Mouse (Mus musculus): ENCODE data around the gene Slc6a16. TPM values are rescaled to one million over a fixed set of nuclear protein-coding genes. Genes with fewer than 3 reads are reported as not detected.
A peak's percentile ranks its signal among the peaks of the same experiment; 100 is the strongest.

The Slc6a16 gene
- polyA plus RNA-seq, 1 experiment from 2014 or later: not detected

GRCm38 (mm10) chr7:45264348-45264747 lies 23.5 kb downstream of the Slc6a16 start:
- Histone ChIP-seq H3K4me2 (ENCODE audit: low read depth, low read length) (no peak overlapping the region), H3K4me3 (ENCODE audit: low read depth, low read length) (no peak overlapping the region), H3K9me3 (replicated peaks; ENCODE audit: control insufficient read depth, low read length) (no peaks in the 10 kb centered on the region), H3K9ac (replicated peaks; ENCODE audit: low read length) (no peak overlapping the region), H3K27ac (replicated peaks; ENCODE audit: low read depth, low read length) (no peak overlapping the region), H3K36me3 (replicated peaks; ENCODE audit: control insufficient read depth, insufficient read depth, low read depth, low read length) (no peaks in the 10 kb centered on the region), H3K4me1 (ENCODE audit: control insufficient read depth, insufficient read depth, low read length) (no peaks in the 10 kb centered on the region), H3K27me3 (ENCODE audit: control insufficient read depth, insufficient read depth, low read length) (no peaks in the 10 kb centered on the region)
- WGBS: 69% methylated on average over 3 of the region's 3 CpGs
- ATAC-seq (replicated peaks; ENCODE audit: insufficient number of reproducible peaks, low FRiP score, low TSS enrichment, low read depth): no peak
- DNase-seq (ENCODE audit: low spot score): no peak

GRCm38 (mm10) chr7:45265518-45265917 lies 24.6 kb downstream of the Slc6a16 start:
- no peaks in the 10 kb centered on the region for H3K4me1 ChIP-seq (ENCODE audit: control insufficient read depth, insufficient read depth, low read length)
- H3K27ac ChIP-seq (replicated peaks; ENCODE audit: low read depth, low read length): no peak overlapping the region
- 84% methylated on average over 1 of the region's 1 CpGs for WGBS
- no peaks in the 10 kb centered on the region for H3K27me3 ChIP-seq (ENCODE audit: control insufficient read depth, insufficient read depth, low read length)
- DNase-seq (ENCODE audit: low spot score) (no peak), ATAC-seq (replicated peaks; ENCODE audit: insufficient number of reproducible peaks, low FRiP score, low TSS enrichment, low read depth) (no peak)
- no peak overlapping the region for H3K4me3 ChIP-seq (ENCODE audit: low read depth, low read length)
- no peak overlapping the region for H3K9ac ChIP-seq (replicated peaks; ENCODE audit: low read length)
- H3K9me3 ChIP-seq (replicated peaks; ENCODE audit: control insufficient read depth, low read length): no peaks in the 10 kb centered on the region
- no peak overlapping the region for H3K4me2 ChIP-seq (ENCODE audit: low read depth, low read length)
- no peaks in the 10 kb centered on the region for H3K36me3 ChIP-seq (replicated peaks; ENCODE audit: control insufficient read depth, insufficient read depth, low read depth, low read length)

- Histone ChIP-seq H3K4me3 (ENCODE audit: low read depth, low read length) (no peak overlapping the region), H3K9ac (replicated peaks; ENCODE audit: low read length) (no peak overlapping the region), H3K27ac (replicated peaks; ENCODE audit: low read depth, low read length) (no peak overlapping the region), H3K9me3 (replicated peaks; ENCODE audit: control insufficient read depth, low read length) (no peaks in the 10 kb centered on the region), H3K4me1 (ENCODE audit: control insufficient read depth, insufficient read depth, low read length) (no peaks in the 10 kb centered on the region), H3K36me3 (replicated peaks; ENCODE audit: control insufficient read depth, insufficient read depth, low read depth, low read length) (no peaks in the 10 kb centered on the region), H3K4me2 (ENCODE audit: low read depth, low read length) (no peak overlapping the region), H3K27me3 (ENCODE audit: control insufficient read depth, insufficient read depth, low read length) (0 out of 2 replicates have a peak, but pooled peaks cover 4% of the 10 kb centered on the region)
- 72% methylated on average over 10 of the region's 10 CpGs for WGBS
- no peak for DNase-seq (ENCODE audit: low spot score)
- ATAC-seq (replicated peaks; ENCODE audit: insufficient number of reproducible peaks, low FRiP score, low TSS enrichment, low read depth): no peak
Measured at GRCm38 (mm10) chr7:45272786-45273412, 32.0 kb downstream of the Slc6a16 start.

GRCm38 (mm10) chr7:45273672-45274071 lies 32.8 kb downstream of the Slc6a16 start:
- no peak overlapping the region for H3K9ac ChIP-seq (replicated peaks; ENCODE audit: low read length)
- no peak for DNase-seq (ENCODE audit: low spot score)
- no peak overlapping the region for H3K4me2 ChIP-seq (ENCODE audit: low read depth, low read length)
- 89% methylated on average over 8 of the region's 8 CpGs for WGBS
- no peaks in the 10 kb centered on the region for H3K36me3 ChIP-seq (replicated peaks; ENCODE audit: control insufficient read depth, insufficient read depth, low read depth, low read length)
- H3K27me3 ChIP-seq (ENCODE audit: control insufficient read depth, insufficient read depth, low read length): 0 out of 2 replicates have a peak, but pooled peaks cover 4% of the 10 kb centered on the region
- H3K4me3 ChIP-seq (ENCODE audit: low read depth, low read length): no peak overlapping the region
- no peaks in the 10 kb centered on the region for H3K4me1 ChIP-seq (ENCODE audit: control insufficient read depth, insufficient read depth, low read length)
- no peaks in the 10 kb centered on the region for H3K9me3 ChIP-seq (replicated peaks; ENCODE audit: control insufficient read depth, low read length)
- ATAC-seq (replicated peaks; ENCODE audit: insufficient number of reproducible peaks, low FRiP score, low TSS enrichment, low read depth): no peak
- no peak overlapping the region for H3K27ac ChIP-seq (replicated peaks; ENCODE audit: low read depth, low read length)

- Histone ChIP-seq H3K4me3 (ENCODE audit: low read depth, low read length) (peak within 1 kb of the TSS; percentile 32), H3K4me2 (ENCODE audit: low read depth, low read length) (peak within 1 kb of the TSS; percentile 63), H3K36me3 (replicated peaks; ENCODE audit: control insufficient read depth, insufficient read depth, low read depth, low read length) (no peaks in the 10 kb centered on the region), H3K9me3 (replicated peaks; ENCODE audit: control insufficient read depth, low read length) (no peaks in the 10 kb centered on the region), H3K4me1 (ENCODE audit: control insufficient read depth, insufficient read depth, low read length) (no peaks in the 10 kb centered on the region), H3K9ac (replicated peaks; ENCODE audit: low read length) (peak within 1 kb of the TSS; percentile 42; the same call in 1 of the 2 replicates), H3K27me3 (ENCODE audit: control insufficient read depth, insufficient read depth, low read length) (0 out of 2 replicates have a peak, but pooled peaks cover 4% of the 10 kb centered on the region), H3K27ac (replicated peaks; ENCODE audit: low read depth, low read length) (no peak within 1 kb of the TSS)
- no peak for ATAC-seq (replicated peaks; ENCODE audit: insufficient number of reproducible peaks, low FRiP score, low TSS enrichment, low read depth)
- 7% methylated on average over 44 of the region's 44 CpGs for WGBS
- peak; percentile 50 for DNase-seq (ENCODE audit: low spot score)
Measured at GRCm38 (mm10) chr7:45277136-45277760, 36.4 kb downstream of the Slc6a16 start, which contains the start of gene Slc6a21. Slc6a21 (plus strand) TSS chr7:45277513.

GRCm38 (mm10) chr7:45286486-45286885 lies 45.6 kb downstream of the Slc6a16 start:
- ATAC-seq (replicated peaks; ENCODE audit: insufficient number of reproducible peaks, low FRiP score, low TSS enrichment, low read depth) (no peak), DNase-seq (ENCODE audit: low spot score) (no peak)
- no peak overlapping the region for H3K9ac ChIP-seq (replicated peaks; ENCODE audit: low read length)
- no peaks in the 10 kb centered on the region for H3K36me3 ChIP-seq (replicated peaks; ENCODE audit: control insufficient read depth, insufficient read depth, low read depth, low read length)
- no peaks in the 10 kb centered on the region for H3K9me3 ChIP-seq (replicated peaks; ENCODE audit: control insufficient read depth, low read length)
- no peaks in the 10 kb centered on the region for H3K27me3 ChIP-seq (ENCODE audit: control insufficient read depth, insufficient read depth, low read length)
- WGBS: 81% methylated on average over 13 of the region's 13 CpGs
- H3K4me1 ChIP-seq (ENCODE audit: control insufficient read depth, insufficient read depth, low read length): no peaks in the 10 kb centered on the region
- no peak overlapping the region for H3K27ac ChIP-seq (replicated peaks; ENCODE audit: low read depth, low read length)
- no peak overlapping the region for H3K4me2 ChIP-seq (ENCODE audit: low read depth, low read length)
- H3K4me3 ChIP-seq (ENCODE audit: low read depth, low read length): no peak overlapping the region

GRCm38 (mm10) chr7:45296626-45297025 lies 55.7 kb downstream of the Slc6a16 start:
- DNase-seq (ENCODE audit: low spot score) (no peak), ATAC-seq (replicated peaks; ENCODE audit: insufficient number of reproducible peaks, low FRiP score, low TSS enrichment, low read depth) (no peak)
- WGBS: 92% methylated on average over 1 of the region's 1 CpGs
- Histone ChIP-seq H3K36me3 (replicated peaks; ENCODE audit: control insufficient read depth, insufficient read depth, low read depth, low read length) (no peaks in the 10 kb centered on the region), H3K4me3 (ENCODE audit: low read depth, low read length) (no peak overlapping the region), H3K9ac (replicated peaks; ENCODE audit: low read length) (no peak overlapping the region), H3K9me3 (replicated peaks; ENCODE audit: control insufficient read depth, low read length) (no peaks in the 10 kb centered on the region), H3K27ac (replicated peaks; ENCODE audit: low read depth, low read length) (no peak overlapping the region), H3K4me1 (ENCODE audit: control insufficient read depth, insufficient read depth, low read length) (no peaks in the 10 kb centered on the region), H3K27me3 (ENCODE audit: control insufficient read depth, insufficient read depth, low read length) (no peaks in the 10 kb centered on the region), H3K4me2 (ENCODE audit: low read depth, low read length) (no peak overlapping the region)

- no peaks in the 10 kb centered on the region for H3K9me3 ChIP-seq (replicated peaks; ENCODE audit: control insufficient read depth, low read length)
- no peak overlapping the region for H3K4me3 ChIP-seq (ENCODE audit: low read depth, low read length)
- no peak overlapping the region for H3K4me2 ChIP-seq (ENCODE audit: low read depth, low read length)
- no peaks in the 10 kb centered on the region for H3K4me1 ChIP-seq (ENCODE audit: control insufficient read depth, insufficient read depth, low read length)
- no peak for DNase-seq (ENCODE audit: low spot score)
- WGBS: 70% methylated on average over 3 of the region's 3 CpGs
- H3K27ac ChIP-seq (replicated peaks; ENCODE audit: low read depth, low read length): no peak overlapping the region
- no peaks in the 10 kb centered on the region for H3K36me3 ChIP-seq (replicated peaks; ENCODE audit: control insufficient read depth, insufficient read depth, low read depth, low read length)
- no peak for ATAC-seq (replicated peaks; ENCODE audit: insufficient number of reproducible peaks, low FRiP score, low TSS enrichment, low read depth)
- no peaks in the 10 kb centered on the region for H3K27me3 ChIP-seq (ENCODE audit: control insufficient read depth, insufficient read depth, low read length)
- no peak overlapping the region for H3K9ac ChIP-seq (replicated peaks; ENCODE audit: low read length)
Measured at GRCm38 (mm10) chr7:45297563-45297962, 56.7 kb downstream of the Slc6a16 start.

Measured in embryonic facial prominence, embryonic 11.5 days (tissue).